Mouse (Mus musculus) left cerebral cortex, postnatal 36 days (tissue): ENCODE results near the gene Ttl. TPM values are rescaled to one million over a fixed set of nuclear protein-coding genes. Genes with fewer than 3 reads are reported as not detected.

ENCODE experiments used
- DNase-seq, 2 experiments: peaks; one replicate each; pipeline ENCODE4 v3.0.0; 2021 to 2022; ENCODE audit warnings: low spot score in 2 of 2, mixed read lengths in 1 of 2
- intact Hi-C: fragments of 180-260 bp; cut with DNase I; formaldehyde crosslinking; loops from one replicate; pipeline ENCODE4 v1.15.1; 2025
- total RNA-seq, 2 experiments: library from RNA; stranded (reverse); gene quantifications; 2 replicates each; pipeline ENCODE4 v1.2.3; 2021

Ttl gene
- total RNA-seq, 2 experiments from 2014 or later, result 65.0 to 73.7 TPM

DNA sequence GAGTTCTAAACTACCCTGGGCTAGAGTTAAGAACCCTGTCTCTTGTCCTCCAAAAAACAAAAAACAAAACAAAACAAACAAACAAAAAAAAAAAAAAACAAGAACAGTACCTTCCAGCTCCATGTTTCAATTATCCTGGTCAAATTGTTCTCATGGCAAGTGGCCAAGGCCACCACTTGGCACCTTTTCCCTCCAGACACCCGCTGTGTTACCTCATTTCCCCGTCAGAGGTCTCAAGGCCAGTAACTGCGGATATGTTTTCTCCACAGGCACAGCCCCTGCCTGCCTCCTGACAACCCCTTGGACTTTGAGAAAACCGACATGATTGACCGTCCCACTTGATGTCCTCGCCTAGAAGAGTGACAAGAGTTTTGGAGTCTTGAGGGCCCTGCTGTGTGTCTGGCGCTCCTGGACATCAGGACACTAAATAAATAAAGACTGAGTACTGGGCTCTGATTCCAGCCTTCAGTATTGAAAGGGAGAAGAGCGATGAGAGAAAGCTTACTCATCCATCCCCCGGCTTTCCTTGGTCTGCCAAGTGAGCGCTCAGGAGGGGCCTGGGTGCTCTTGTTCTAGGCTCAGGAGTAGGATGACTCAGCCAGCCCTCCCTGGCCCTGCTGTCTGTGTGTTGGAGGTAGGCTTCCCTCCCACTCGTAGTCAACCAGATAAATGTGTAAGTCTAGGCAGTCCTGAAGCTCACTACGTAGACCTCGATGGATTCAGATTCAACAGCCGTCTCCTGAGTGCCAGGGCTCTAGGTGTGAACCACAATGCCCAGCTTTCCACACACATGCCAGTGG, 67.5 kb downstream of the Ttl start:
- DNase-seq, result peak; percentile 70 to 78
- intact Hi-C loops, result loop anchor here (5.0 kb wide), 1 partner anchor 64 kb away; the partner anchor contains the start of gene Slc20a1

DNA sequence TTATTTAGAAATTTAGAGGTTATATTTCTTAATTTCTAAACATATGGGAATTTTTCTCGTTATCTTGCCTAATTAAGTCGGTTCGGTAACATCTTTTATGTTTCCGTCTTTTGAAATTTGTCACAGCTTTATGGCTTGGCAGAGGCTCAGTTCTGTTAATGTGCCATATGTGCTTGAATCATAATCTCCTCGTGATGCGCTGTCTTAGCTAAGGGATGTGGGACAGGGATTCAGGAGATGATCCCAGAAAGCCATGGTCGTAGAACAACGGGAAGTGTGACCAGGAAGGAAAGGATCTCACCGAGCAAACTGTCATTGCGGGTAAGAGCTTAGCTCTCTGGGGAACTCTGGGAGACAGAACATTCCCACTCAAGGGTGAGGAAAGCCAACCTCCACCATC, 74.2 kb downstream of the Ttl start:
- intact Hi-C loops, result no loop called here
- DNase-seq, result peak; percentile 49 to 51

Other genes starting within 250 kb of the Ttl start
- 10 to 100 TPM; 31.9 to 34.9 TPM for gene Tmem87b, start 247.8 kb upstream of the Ttl start, total RNA-seq
- gene Fbln7, start 203.0 kb upstream of the Ttl start, total RNA-seq, result 1 to 10 TPM; 2.3 to 2.6 TPM
- gene Zc3h8, start 121.9 kb upstream of the Ttl start, total RNA-seq, result 1 to 10 TPM; 6.6 to 7.3 TPM
- 10 to 100 TPM; 15.2 to 17.4 TPM for gene Zc3h6, start 98.5 kb upstream of the Ttl start, total RNA-seq
- gene Gm10762, start 98.2 kb upstream of the Ttl start, total RNA-seq, result 1 to 10 TPM; 4.5 to 5.6 TPM
- gene Vinac1, start 17.8 kb upstream of the Ttl start, total RNA-seq, result under 1 TPM; 0.11 to 0.39 TPM
- gene Polr1b, start 35.1 kb downstream of the Ttl start, total RNA-seq, result 10 to 100 TPM; 19.8 to 25.9 TPM
- 10 to 100 TPM in 1 of 2 experiments, 1 to 10 TPM in 1; 9.6 to 10.9 TPM for gene Chchd5, start 63.8 kb downstream of the Ttl start, total RNA-seq
- 100 to 1,000 TPM; 140 to 151 TPM for gene Slc20a1, start 132.8 kb downstream of the Ttl start, total RNA-seq
- gene Ckap2l, start 231.3 kb downstream of the Ttl start, total RNA-seq, result under 1 TPM; 0.66 to 0.84 TPM
- gene Il1a, start 244.0 kb downstream of the Ttl start, total RNA-seq, result under 1 TPM; 0.32 to 0.59 TPM